Mouse (Mus musculus): ENCODE measurements around the gene Bpifa6.
"Not testable (repeated sequence)": the region's sequence is repeated elsewhere in the genome, so short reads cannot be mapped to it uniquely, and the experiment has no call there.

Gene Bpifa6

GRCm38 (mm10) chr2:154024676-154025075 is 49.9 kb downstream of the Bpifa6 start:
- intact Hi-C loops (cut with DNase I) = not testable (repeated sequence)

GRCm38 (mm10) chr2:154038932-154039331 is 64.2 kb downstream of the Bpifa6 start:
- intact Hi-C loops (cut with DNase I) = loop anchor here (2.0 kb wide), 1 partner anchor 44 kb away; no protein-coding TSS in a partner anchor

GRCm38 (mm10) chr2:154044743-154045142 is 70.0 kb downstream of the Bpifa6 start:
- intact Hi-C loops (cut with DNase I) = no loop called here

Data from adrenal gland (tissue).